Mouse (Mus musculus): ENCODE results near the gene Tanc2.

DNA sequence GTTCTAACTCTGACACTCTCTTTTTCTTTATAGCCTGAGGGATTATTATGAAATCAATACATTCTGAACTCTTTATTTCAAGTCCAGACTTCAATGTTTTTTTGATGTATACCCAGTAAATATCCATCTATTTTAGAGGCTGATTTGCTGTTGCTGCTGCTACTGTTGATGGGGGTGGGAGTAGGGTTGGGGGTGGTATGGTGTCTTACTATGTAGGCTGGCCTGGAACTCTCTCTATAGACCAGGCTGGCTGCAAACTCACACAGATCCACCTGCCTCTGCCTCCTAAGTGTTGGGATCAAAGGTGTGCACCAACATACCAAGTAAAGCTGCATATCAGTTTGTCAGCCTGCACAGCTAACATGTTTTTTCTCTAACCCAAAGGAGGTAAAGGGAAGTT, 321.4 kb downstream of the Tanc2 start:
- TF ChIP-seq GATA1 (IDR thresholded peaks at IDR 0.05; ENCODE audit: low read length) (no peak), TAL1 (IDR thresholded peaks at IDR 0.05; ENCODE audit: low read length) (no peak)

Measured in erythroblast, embryonic 14.5 days (primary cell).